Mouse (Mus musculus): ENCODE results near the gene Mast4. TPM values are rescaled to one million over a fixed set of nuclear protein-coding genes. Genes with fewer than 3 reads are reported as not detected.

Mast4 gene
- polyA plus RNA-seq, 1 experiment from 2014 or later, result 41.8 TPM

- no peak for DNase-seq
- Histone ChIP-seq H3K9me3 (ENCODE audit: control insufficient read depth, low read length) (no peaks in the 10 kb centered on the region), H3K4me2 (ENCODE audit: low read length) (no peak overlapping the region), H3K27me3 (ENCODE audit: control insufficient read depth, insufficient read depth, low read length) (no peaks in the 10 kb centered on the region), H3K4me1 (ENCODE audit: control insufficient read depth, insufficient read depth, low read length) (peaks cover 9% of the 10 kb centered on the region), H3K27ac (replicated peaks; ENCODE audit: low read depth, low read length) (no peak overlapping the region), H3K4me3 (replicated peaks; ENCODE audit: low read depth, low read length) (no peak overlapping the region), H3K9ac (replicated peaks; ENCODE audit: low read length) (no peak overlapping the region), H3K36me3 (ENCODE audit: control insufficient read depth, insufficient read depth, low read length) (no peaks in the 10 kb centered on the region)
- WGBS, result 46% methylated on average over 4 of the region's 4 CpGs
- ATAC-seq (ENCODE audit: low FRiP score, low TSS enrichment), result no peak
Measured at GRCm38 (mm10) chr13:103244053-103244452, 90.2 kb downstream of the Mast4 start.

GRCm38 (mm10) chr13:103241092-103241491 lies 93.2 kb downstream of the Mast4 start:
- Histone ChIP-seq H3K4me3 (replicated peaks; ENCODE audit: low read depth, low read length) (no peak overlapping the region), H3K36me3 (ENCODE audit: control insufficient read depth, insufficient read depth, low read length) (no peaks in the 10 kb centered on the region), H3K27ac (replicated peaks; ENCODE audit: low read depth, low read length) (no peak overlapping the region), H3K9ac (replicated peaks; ENCODE audit: low read length) (no peak overlapping the region), H3K9me3 (ENCODE audit: control insufficient read depth, low read length) (no peaks in the 10 kb centered on the region), H3K4me1 (ENCODE audit: control insufficient read depth, insufficient read depth, low read length) (no peaks in the 10 kb centered on the region), H3K4me2 (ENCODE audit: low read length) (no peak overlapping the region), H3K27me3 (ENCODE audit: control insufficient read depth, insufficient read depth, low read length) (no peaks in the 10 kb centered on the region)
- 92% methylated on average over 4 of the region's 4 CpGs for WGBS
- ATAC-seq (ENCODE audit: low FRiP score, low TSS enrichment), result no peak
- DNase-seq, result no peak

DNA sequence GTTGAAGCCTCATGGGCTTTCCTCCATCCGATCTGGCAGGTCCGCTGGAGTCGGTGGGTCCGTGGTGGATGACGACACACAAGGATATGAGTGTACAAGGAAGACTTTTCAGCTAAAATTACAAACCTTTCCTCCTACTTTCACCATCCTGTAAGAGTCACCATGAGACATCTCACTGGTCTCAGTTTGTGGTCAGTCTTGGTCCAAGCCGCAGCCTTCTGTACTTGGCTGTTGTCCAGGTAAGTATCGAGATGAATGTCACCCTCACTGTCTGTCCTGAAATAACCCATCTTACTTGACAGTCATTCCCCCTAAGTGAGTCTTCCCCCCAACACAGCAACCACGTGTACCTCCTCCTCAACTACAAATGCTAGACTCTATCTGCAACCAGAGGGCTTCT lies 94.6 kb downstream of the Mast4 start:
- Histone ChIP-seq H3K9me3 (ENCODE audit: control insufficient read depth, low read length) (no peaks in the 10 kb centered on the region), H3K36me3 (ENCODE audit: control insufficient read depth, insufficient read depth, low read length) (no peaks in the 10 kb centered on the region), H3K4me2 (ENCODE audit: low read length) (no peak overlapping the region), H3K27me3 (ENCODE audit: control insufficient read depth, insufficient read depth, low read length) (no peaks in the 10 kb centered on the region), H3K27ac (replicated peaks; ENCODE audit: low read depth, low read length) (no peak overlapping the region), H3K4me1 (ENCODE audit: control insufficient read depth, insufficient read depth, low read length) (no peaks in the 10 kb centered on the region), H3K4me3 (replicated peaks; ENCODE audit: low read depth, low read length) (no peak overlapping the region), H3K9ac (replicated peaks; ENCODE audit: low read length) (no peak overlapping the region)
- DNase-seq (no peak), ATAC-seq (ENCODE audit: low FRiP score, low TSS enrichment) (no peak)
- 95% methylated on average over 8 of the region's 8 CpGs for WGBS

- Histone ChIP-seq H3K9ac (replicated peaks; ENCODE audit: low read length) (no peak overlapping the region), H3K4me3 (replicated peaks; ENCODE audit: low read depth, low read length) (no peak overlapping the region), H3K36me3 (ENCODE audit: control insufficient read depth, insufficient read depth, low read length) (no peaks in the 10 kb centered on the region), H3K4me1 (ENCODE audit: control insufficient read depth, insufficient read depth, low read length) (no peaks in the 10 kb centered on the region), H3K4me2 (ENCODE audit: low read length) (no peak overlapping the region), H3K9me3 (ENCODE audit: control insufficient read depth, low read length) (no peaks in the 10 kb centered on the region), H3K27ac (replicated peaks; ENCODE audit: low read depth, low read length) (no peak overlapping the region), H3K27me3 (ENCODE audit: control insufficient read depth, insufficient read depth, low read length) (no peaks in the 10 kb centered on the region)
- no peak for DNase-seq
- ATAC-seq (ENCODE audit: low FRiP score, low TSS enrichment), result no peak
- WGBS, result 98% methylated on average over 7 of the region's 7 CpGs
Measured at GRCm38 (mm10) chr13:103238034-103238705, 96.1 kb downstream of the Mast4 start.

- ATAC-seq (ENCODE audit: low FRiP score, low TSS enrichment) (no peak), DNase-seq (no peak)
- no peak overlapping the region for H3K4me3 ChIP-seq (replicated peaks; ENCODE audit: low read depth, low read length)
- H3K36me3 ChIP-seq (ENCODE audit: control insufficient read depth, insufficient read depth, low read length), result no peaks in the 10 kb centered on the region
- no peak overlapping the region for H3K9ac ChIP-seq (replicated peaks; ENCODE audit: low read length)
- no peak overlapping the region for H3K27ac ChIP-seq (replicated peaks; ENCODE audit: low read depth, low read length)
- H3K4me1 ChIP-seq (ENCODE audit: control insufficient read depth, insufficient read depth, low read length), result no peaks in the 10 kb centered on the region
- H3K27me3 ChIP-seq (ENCODE audit: control insufficient read depth, insufficient read depth, low read length), result no peaks in the 10 kb centered on the region
- H3K9me3 ChIP-seq (ENCODE audit: control insufficient read depth, low read length), result no peaks in the 10 kb centered on the region
- no peak overlapping the region for H3K4me2 ChIP-seq (ENCODE audit: low read length)
- WGBS, result 96% methylated on average over 7 of the region's 7 CpGs
Measured at GRCm38 (mm10) chr13:103232171-103232570, 102.1 kb downstream of the Mast4 start.

GRCm38 (mm10) chr13:103229069-103229468 lies 105.2 kb downstream of the Mast4 start:
- ATAC-seq (ENCODE audit: low FRiP score, low TSS enrichment), result no peak
- 89% methylated on average over 4 of the region's 4 CpGs for WGBS

DNA sequence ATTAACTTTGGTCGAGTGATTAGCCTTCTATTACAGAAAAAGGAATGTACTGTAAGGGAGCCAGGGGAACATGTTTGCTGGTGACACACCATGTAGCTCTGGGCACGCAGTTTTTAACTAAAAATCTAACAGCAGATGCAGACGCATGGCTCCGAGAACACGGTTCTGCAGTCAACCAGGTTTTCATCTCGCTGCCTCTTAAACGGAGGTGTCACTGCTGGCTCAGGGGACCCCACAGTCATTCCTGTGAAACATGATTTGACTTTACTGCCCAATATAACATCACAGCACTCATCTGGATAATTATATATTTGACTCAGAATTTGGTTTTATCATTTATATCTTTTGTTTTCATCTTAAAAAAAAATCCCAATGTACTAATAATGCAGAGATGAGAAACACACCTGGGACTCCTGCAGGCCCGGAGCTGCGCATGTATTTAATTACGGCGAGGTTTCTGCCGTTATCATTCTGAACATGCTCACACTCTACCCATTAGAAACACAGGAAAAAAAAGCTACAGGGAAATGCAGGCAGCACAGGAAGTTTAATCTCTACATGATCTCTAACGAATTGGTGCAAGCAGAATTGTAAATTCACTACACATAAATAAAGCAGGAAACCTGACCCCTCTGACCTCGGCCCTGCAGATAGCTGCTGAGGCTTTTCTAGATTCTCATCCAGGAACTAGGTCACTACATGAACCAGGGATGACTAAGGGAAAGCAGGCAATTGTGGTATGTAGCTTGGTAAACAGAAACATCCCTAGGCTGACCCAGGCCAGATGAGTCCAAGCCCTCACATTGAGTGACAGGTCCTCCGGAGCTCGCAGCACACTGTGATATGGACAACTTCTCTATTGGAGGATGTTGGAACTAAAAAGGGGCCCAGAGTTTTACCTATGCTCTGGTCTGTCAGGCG lies 108.1 kb downstream of the Mast4 start:
- 41% methylated on average over 17 of the region's 17 CpGs for WGBS
- DNase-seq (peak; percentile 57), ATAC-seq (ENCODE audit: low FRiP score, low TSS enrichment) (no peak)
- Histone ChIP-seq H3K27ac (replicated peaks; ENCODE audit: low read depth, low read length) (peak overlapping the region; percentile 65), H3K4me3 (replicated peaks; ENCODE audit: low read depth, low read length) (no peak overlapping the region), H3K4me2 (ENCODE audit: low read length) (peak overlapping the region; percentile 23), H3K27me3 (ENCODE audit: control insufficient read depth, insufficient read depth, low read length) (no peaks in the 10 kb centered on the region), H3K9me3 (ENCODE audit: control insufficient read depth, low read length) (no peaks in the 10 kb centered on the region), H3K9ac (replicated peaks; ENCODE audit: low read length) (no peak overlapping the region), H3K4me1 (ENCODE audit: control insufficient read depth, insufficient read depth, low read length) (peaks cover 11% of the 10 kb centered on the region), H3K36me3 (ENCODE audit: control insufficient read depth, insufficient read depth, low read length) (no peaks in the 10 kb centered on the region)

More at GRCm38 (mm10) chr13:103229069-103229468, 105.2 kb downstream of the Mast4 start:
- Histone ChIP-seq H3K4me2 (ENCODE audit: low read length) (no peak overlapping the region), H3K36me3 (ENCODE audit: control insufficient read depth, insufficient read depth, low read length) (no peaks in the 10 kb centered on the region), H3K4me1 (ENCODE audit: control insufficient read depth, insufficient read depth, low read length) (peaks cover 11% of the 10 kb centered on the region), H3K9me3 (ENCODE audit: control insufficient read depth, low read length) (no peaks in the 10 kb centered on the region), H3K9ac (replicated peaks; ENCODE audit: low read length) (no peak overlapping the region), H3K4me3 (replicated peaks; ENCODE audit: low read depth, low read length) (no peak overlapping the region), H3K27me3 (ENCODE audit: control insufficient read depth, insufficient read depth, low read length) (no peaks in the 10 kb centered on the region), H3K27ac (replicated peaks; ENCODE audit: low read depth, low read length) (no peak overlapping the region)
- DNase-seq, result no peak

GRCm38 (mm10) chr13:103225217-103225894 lies 108.9 kb downstream of the Mast4 start:
- DNase-seq (peak; percentile 10), ATAC-seq (ENCODE audit: low FRiP score, low TSS enrichment) (no peak)
- Histone ChIP-seq H3K36me3 (ENCODE audit: control insufficient read depth, insufficient read depth, low read length) (no peaks in the 10 kb centered on the region), H3K4me2 (ENCODE audit: low read length) (peak overlapping the region; percentile 23), H3K27ac (replicated peaks; ENCODE audit: low read depth, low read length) (peak overlapping the region; percentile 14; the same call in 1 of the 2 replicates), H3K9ac (replicated peaks; ENCODE audit: low read length) (no peak overlapping the region; the same call in 1 of the 2 replicates), H3K27me3 (ENCODE audit: control insufficient read depth, insufficient read depth, low read length) (no peaks in the 10 kb centered on the region), H3K4me1 (ENCODE audit: control insufficient read depth, insufficient read depth, low read length) (peaks cover 11% of the 10 kb centered on the region), H3K4me3 (replicated peaks; ENCODE audit: low read depth, low read length) (no peak overlapping the region), H3K9me3 (ENCODE audit: control insufficient read depth, low read length) (no peaks in the 10 kb centered on the region)
- WGBS, result 33% methylated on average over 11 of the region's 11 CpGs

Data from midbrain, embryonic 14.5 days (tissue).